Mouse (Mus musculus) heart, adult 2 months (tissue): ENCODE results near the gene Mogs.

Experiments
- CTCF ChIP-seq: fragments of 200-600 bp; IDR thresholded peaks from 2 replicates; pipeline ENCODE4 v1.8.1; 2022; ENCODE audit warnings: antibody characterized with exemption, mild to moderate bottlenecking, moderate library complexity
- EP300 ChIP-seq: fragments of 200-500 bp; IDR thresholded peaks from 2 replicates; pipeline ENCODE4 v1.6.1; 2011; ENCODE audit warnings: low read depth, low read length, control low read depth; ENCODE audit not compliant: insufficient read depth
- POLR2A ChIP-seq: fragments of 200-500 bp; IDR thresholded peaks from 2 replicates; pipeline ENCODE4 v1.6.1; 2011; ENCODE audit warnings: mild to moderate bottlenecking, low read depth, low read length, control low read depth; ENCODE audit not compliant: insufficient read depth

- TF ChIP-seq POLR2A (no peak), CTCF (no peak), EP300 (no peak)
These were observed 49.3 kb upstream of the Mogs start for GRCm38 (mm10) chr6:83065995-83066394.
